7 mouse cellular contexts compared by ENCODE assay signal in genomic region chr10:21337191-21337590, GRCm38 (mm10). TPM values are rescaled to one million over a fixed set of nuclear protein-coding genes. Genes with fewer than 3 reads are reported as not detected.
DNase-seq lines count a peak whose midpoint lies in the region; ATAC-seq and TF ChIP-seq lines count a peak whose summit lies in the region.

No protein-coding gene starts in this region.

- H3K27me3 ChIP-seq in intestine, embryonic 16.5 days (replicated peaks; ENCODE audit: control insufficient read depth, insufficient read depth, low read length), result no peaks in the 10 kb centered on the region

- H3K4me3 ChIP-seq in ES-E14 (ENCODE audit: insufficient read depth in 1 of 2, low read depth in 1 of 2, low read length in 2 of 2, poor library complexity in 1 of 2, severe bottlenecking in 1 of 2), result no peak overlapping the region
- no peak overlapping the region for H3K4me3 ChIP-seq in intestine, embryonic 16.5 days (ENCODE audit: low read length)

- no peaks in the 10 kb centered on the region for H3K9me3 ChIP-seq in ES-E14 (ENCODE audit: control insufficient read depth, insufficient read depth, low read depth, low read length)
- peaks cover 4% of the 10 kb centered on the region; the same call in 1 of the 2 replicates for H3K9me3 ChIP-seq in intestine, embryonic 16.5 days (ENCODE audit: control insufficient read depth, low read length)

- H3K36me3 ChIP-seq in ES-E14 (ENCODE audit: control insufficient read depth, insufficient read depth, low read length, poor library complexity, severe bottlenecking), result peaks cover 8% of the 10 kb centered on the region; the same call in 1 of the 2 replicates
- H3K36me3 ChIP-seq in intestine, embryonic 16.5 days (ENCODE audit: control insufficient read depth, insufficient read depth, low read length), result peaks cover 9% of the 10 kb centered on the region

- WGBS in intestine, embryonic 16.5 days, result 62% methylated on average over 2 of the region's 2 CpGs

- ATAC-seq in inflammation-experienced regulatory T-cells, adult 6 months, result no peak
- ATAC-seq in intestine, embryonic 16.5 days, result no peak

- no peak overlapping the region for H3K4me2 ChIP-seq in intestine, embryonic 16.5 days (ENCODE audit: low read depth, low read length)

- in situ Hi-C loops in ES-E14 (cut with MboI; ENCODE audit: low sequenced_read_pairs in 2 of 2, unreplicated experiment in 2 of 2), result no loop called here

- H3K4me1 ChIP-seq in ES-E14 (ENCODE audit: control insufficient read depth in 2 of 2, insufficient read depth in 2 of 2, low read length in 2 of 2, poor library complexity in 1 of 2), result peaks cover 0 to 15% of the 10 kb centered on the region in 2 experiments; a peak in 2 of 4 replicates
- H3K4me1 ChIP-seq in intestine, embryonic 16.5 days (ENCODE audit: control insufficient read depth, insufficient read depth, low read length), result no peaks in the 10 kb centered on the region

- H3K9ac ChIP-seq in ES-E14 (ENCODE audit: insufficient read depth, low read depth, low read length, poor library complexity, severe bottlenecking), result no peak overlapping the region
- no peak overlapping the region for H3K9ac ChIP-seq in intestine, embryonic 16.5 days (ENCODE audit: low read depth, low read length)

- DNase-seq in kidney, postnatal 10 days, result peak; percentile 46
- no peak for DNase-seq in kidney, adult 11 months
- peak; percentile 59 for DNase-seq in ES-E14 (ENCODE audit: low read depth, low spot score)
- peak; percentile 60 for DNase-seq in c-Kit-positive CD71-positive TER-119-positive erythroid progenitor cells, embryonic 14.5 days (ENCODE audit: low spot score)
- peak; percentile 50 to 81 for DNase-seq in spleen, postnatal 4 days (ENCODE audit: low spot score in 2 of 2)

- H3K27ac ChIP-seq in ES-E14 (ENCODE audit: insufficient read depth, low read depth, low read length, poor library complexity, severe bottlenecking), result no peak overlapping the region
- no peak overlapping the region for H3K27ac ChIP-seq in intestine, embryonic 16.5 days (ENCODE audit: low read length)

TF ChIP-seq in ES-E14, 5 proteins besides CTCF, POLR2A, EP300 and RAD21:
- TF ChIP-seq HCFC1 (IDR thresholded peaks at IDR 0.05; ENCODE audit: borderline replicate concordance, insufficient read depth, low read length) (no peak), ZC3H11A (IDR thresholded peaks at IDR 0.05; ENCODE audit: borderline replicate concordance, low read depth, low read length) (peak; percentile 52; the same call in 1 of the 2 replicates)

RNA-seq across cellular contexts. Expression of gene Aldh8a1, which starts 39.9 kb away (rescaled TPM):
- total RNA-seq in ES-E14 (2012; rRNA removed), result 0.13 TPM in 1 of 2 replicates, not detected in the other
- polyA plus RNA-seq in inflammation-experienced regulatory T-cells, adult 6 months (2017; shearing (Covaris generic)), result not detected
- 0.24 and 1.1 TPM in 2 replicates for polyA plus RNA-seq in intestine, embryonic 16.5 days (2015; fragmentation: Nextera tagmentation; extraction: Ambion mirVana)

RNA-seq across cellular contexts. Expression of gene Hbs1l, which starts 41.4 kb away (rescaled TPM):
- total RNA-seq in ES-E14 (2012; rRNA removed), result 82.5 and 90.0 TPM in 2 replicates
- 100 to 1,000 TPM; 127 to 133 (median 133) TPM for polyA plus RNA-seq in inflammation-experienced regulatory T-cells, adult 6 months (2017; shearing (Covaris generic))
- polyA plus RNA-seq in intestine, embryonic 16.5 days (2015; fragmentation: Nextera tagmentation; extraction: Ambion mirVana), result 78.7 and 80.0 TPM in 2 replicates
